Mouse (Mus musculus) layer of hippocampus, adult 18-20 months (tissue): ENCODE measurements at regions not wholly inside any gene's neighbourhood (a gene's known extent, or its start where the extent isn't known, plus 50 kb on each side); places are given as distances from the start of the nearest gene placed in this dataset.
A peak's percentile ranks its signal among the peaks of the same experiment; 100 is the strongest.

ENCODE experiments used
- DNase-seq, 2 experiments: peaks; one replicate each; pipeline ENCODE4 v3.0.0; 2022; ENCODE audit warnings: low spot score in 2 of 2

- peak; percentile 9 to 20 for DNase-seq
Observed at GRCm38 (mm10) chr5:27906550-27906949, 64.6 kb downstream of the Htr5a start.

- no peak for DNase-seq
Observed at GRCm38 (mm10) chr5:27908329-27908960, 66.5 kb downstream of the Htr5a start.
